Mouse (Mus musculus) B cell, adult 2 months (primary cell): ENCODE results near the gene Tmc4.

Experiments
- DNase-seq, 2 experiments: peaks; one replicate each; pipeline ENCODE4 v3.0.0; 2022

Tmc4 gene

DNA sequence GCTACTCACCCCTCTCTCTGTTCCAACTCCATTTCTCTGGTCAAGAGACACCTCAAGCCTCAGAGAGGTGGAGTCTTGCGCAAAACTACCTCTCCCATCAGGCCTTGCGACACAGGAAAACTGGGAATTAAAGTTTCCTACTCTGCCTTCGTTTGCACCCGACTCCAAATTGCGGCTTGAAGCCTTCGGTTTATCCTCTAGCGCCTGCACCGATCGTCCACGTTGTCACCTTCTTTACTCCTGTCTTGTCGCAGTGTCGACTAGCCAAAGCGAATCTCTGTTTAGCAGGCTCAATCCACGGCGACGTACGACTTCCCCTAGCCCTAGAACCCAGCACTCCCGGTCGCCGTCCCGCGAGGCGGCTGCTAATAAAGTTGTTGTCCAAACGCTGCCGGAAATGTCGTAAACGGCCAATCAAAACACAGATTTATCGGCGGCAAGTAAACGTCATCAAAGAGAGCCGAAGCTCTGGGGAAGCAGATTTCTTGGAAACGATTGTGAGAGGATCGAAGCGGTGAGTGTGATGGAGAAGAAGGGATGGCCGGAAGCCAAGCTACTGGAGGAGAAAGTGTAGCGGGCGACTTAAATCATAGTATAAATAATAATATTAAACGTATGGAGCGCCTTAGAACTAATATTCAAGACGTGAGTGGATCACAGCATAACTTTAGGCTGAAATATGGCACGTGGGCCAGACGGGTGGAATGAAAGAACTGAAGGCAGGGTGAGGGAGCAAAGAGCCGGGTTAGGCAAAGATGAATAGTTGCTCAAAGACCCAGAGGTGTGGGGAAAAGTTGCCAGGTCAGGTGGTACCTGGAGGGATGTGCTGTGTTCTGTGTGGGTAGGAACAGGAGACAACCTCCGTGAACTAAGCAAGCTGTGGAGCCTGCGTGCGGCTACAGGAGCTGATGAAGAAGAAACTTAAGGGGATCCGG, 47.5 kb downstream of the Tmc4 start, which contains the start of the genes Tfpt and Prpf31:
TSS of gene Tfpt (minus strand) at position 387 of the 935 bp plus-strand sequence.
TSS of gene Prpf31 (plus strand) at position 443 of the 935 bp plus-strand sequence.
- peak; percentile 91 to 93 for DNase-seq

DNA sequence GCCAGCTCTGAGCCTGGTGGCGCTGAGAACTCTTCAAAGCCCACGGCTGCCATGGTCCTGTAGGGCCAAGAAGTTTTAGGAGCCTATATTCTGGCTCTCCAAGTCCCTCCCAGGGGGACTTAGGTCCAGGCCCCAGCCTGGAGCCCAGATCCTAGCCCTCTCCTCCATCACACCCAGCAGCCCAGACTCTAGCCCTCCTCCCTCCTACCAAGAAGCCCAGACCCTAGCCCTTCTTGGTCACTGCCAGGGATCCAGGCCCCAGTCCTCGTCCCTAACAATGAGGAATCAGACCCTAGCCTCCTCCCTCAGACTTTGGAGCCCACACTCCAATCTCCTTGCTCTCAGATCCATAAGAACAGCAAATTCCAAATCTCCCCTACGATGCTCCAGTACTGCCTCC, 48.3 kb downstream of the Tmc4 start:
- DNase-seq: no peak

DNA sequence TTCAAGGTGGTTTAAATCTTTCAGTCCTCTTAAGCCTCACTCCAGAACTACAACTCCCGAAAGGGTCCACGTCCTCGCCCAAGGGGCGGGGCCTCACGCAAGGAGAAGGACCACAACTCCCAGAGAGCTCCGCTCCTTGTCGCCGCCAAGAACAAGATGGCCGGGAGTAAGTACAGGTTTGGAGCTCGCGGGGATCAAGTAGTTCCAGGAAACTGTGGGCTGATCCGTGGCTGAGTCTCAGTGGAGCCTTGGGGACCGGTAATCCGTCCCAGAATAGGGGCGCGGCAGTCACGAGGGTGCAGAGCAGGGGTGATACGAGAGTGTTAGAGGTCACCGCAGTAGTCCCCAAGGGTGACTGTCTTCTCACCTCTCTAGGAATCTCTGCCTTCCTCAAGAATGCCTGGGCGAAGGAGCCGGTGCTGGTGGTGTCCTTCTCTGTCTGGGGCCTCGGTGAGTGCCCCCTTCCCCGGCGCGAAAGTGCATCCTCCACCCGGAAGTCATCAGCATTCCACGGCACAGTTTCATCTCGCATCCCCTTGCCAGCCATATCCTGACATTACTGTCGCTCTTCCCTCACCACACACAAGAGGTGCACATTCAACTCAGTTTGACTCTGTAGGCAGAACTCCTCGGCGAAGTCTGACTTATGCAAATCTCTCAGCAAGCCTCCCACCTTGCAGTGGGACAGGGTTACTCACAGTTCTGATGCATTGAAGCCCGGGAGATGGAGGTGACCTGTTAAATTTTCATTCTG, 59.9 kb downstream of the Tmc4 start, which contains the start of gene Ndufa3:
TSS of gene Ndufa3 (plus strand) at position 132 of the 754 bp plus-strand sequence.
- peak; percentile 89 to 91 for DNase-seq

DNA sequence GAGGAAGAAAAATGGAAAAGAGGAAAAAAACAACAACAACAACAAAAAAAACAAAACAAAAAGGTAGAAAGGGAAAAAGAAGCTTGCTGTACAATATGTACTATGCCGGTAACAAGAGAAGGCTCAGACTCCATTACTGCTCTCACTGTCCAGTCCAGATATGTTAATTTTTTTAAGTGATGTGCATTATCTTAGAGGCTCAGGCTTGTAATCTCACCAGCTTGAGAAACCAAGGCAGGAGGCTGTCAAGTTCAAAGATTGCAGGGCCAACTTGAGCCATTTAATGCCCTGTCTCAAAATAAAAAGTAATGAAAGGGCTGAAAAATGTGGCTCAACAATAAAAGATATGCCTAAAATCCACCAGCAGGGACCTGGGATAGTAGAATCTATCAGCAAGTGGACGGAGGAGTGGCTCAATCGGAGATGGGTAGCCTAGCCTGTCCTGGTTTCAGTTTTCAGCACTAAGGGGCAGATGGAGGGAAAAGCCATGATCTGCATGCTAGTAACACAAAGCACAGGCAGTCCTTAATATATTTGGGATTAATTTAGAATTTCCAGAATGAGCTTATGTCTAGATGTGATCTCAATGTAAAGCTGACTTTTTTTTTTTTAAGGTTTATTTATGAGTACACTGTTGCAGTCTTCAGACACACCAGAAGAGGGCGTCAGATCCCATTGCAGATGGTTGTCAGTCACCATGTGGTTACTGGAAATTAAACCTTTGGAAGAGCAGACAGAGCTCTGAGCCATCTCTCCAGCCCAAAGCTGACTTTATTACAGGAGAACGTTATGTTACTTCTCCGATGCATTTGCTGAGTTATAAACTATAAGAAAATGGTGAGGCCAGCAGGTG, 60.7 kb downstream of the Tmc4 start:
- DNase-seq: no peak

DNA sequence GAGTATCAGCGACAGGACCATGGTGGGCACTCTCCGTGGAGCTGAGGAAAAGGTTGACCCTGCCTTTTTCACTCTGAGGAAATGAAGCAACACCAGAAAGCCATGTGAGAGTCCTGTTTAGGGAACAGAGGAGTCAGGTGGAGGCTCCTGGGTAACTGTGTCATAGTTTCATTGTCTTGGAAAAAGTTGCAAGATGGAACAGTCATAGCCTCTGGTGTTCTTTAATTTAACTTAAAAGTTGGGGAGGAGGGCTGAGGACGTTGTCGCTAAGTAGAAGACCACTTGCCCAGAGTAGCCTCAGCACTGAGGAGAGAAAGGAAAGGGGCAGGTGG, 61.3 kb downstream of the Tmc4 start, which contains the start of gene Oscar:
TSS of gene Oscar (minus strand) at position 101 of the 332 bp plus-strand sequence.
- no peak for DNase-seq
